Mouse (Mus musculus) large intestine, adult 2 months (tissue): Measurements from ENCODE around the gene Eaf2. TPM values are rescaled to one million over a fixed set of nuclear protein-coding genes. Genes with fewer than 3 reads are reported as not detected.

Source experiments
- DNase-seq: peaks from one replicate; pipeline ENCODE4 v3.0.0-alpha.2; 2012; ENCODE audit warnings: low read depth, low spot score
- WGBS: fragments of 180-500 bp; shearing (Covaris S2); methylation state at CpG from one replicate; pipeline ENCODE4 v1.1.7; 2018; 5-methylcytosine and 5-hydroxymethylcytosine counted together
- polyA plus RNA-seq: library from polyadenylated mRNA; depleted of rRNA; stranded (reverse); fragments of >200 nt; gene quantifications from 2 replicates; pipeline ENCODE4 v1.2.3, GENCODE M21; 2012; rRNA removed

Gene Eaf2
- polyA plus RNA-seq = 2.1 and 4.7 TPM in 2 replicates

- under 1% methylated on average over 43 of the region's 43 CpGs for WGBS
- peak; percentile 100 for DNase-seq
These were observed at the start of gene Eaf2, which contains the start of gene Golgb1 for GRCm38 (mm10) chr16:36874583-36875275. TSS of gene Eaf2 (minus strand) at chr16:36875003. TSS of gene Golgb1 (plus strand) at chr16:36875140.

- WGBS = 91% methylated on average over 8 of the region's 8 CpGs
These were observed 49.5 kb upstream of the Eaf2 start for GRCm38 (mm10) chr16:36924312-36924711.

GRCm38 (mm10) chr16:36921980-36922379 lies 47.2 kb upstream of the Eaf2 start:
- DNase-seq = no peak
- WGBS = 89% methylated on average over 6 of the region's 6 CpGs

More at GRCm38 (mm10) chr16:36924312-36924711, 49.5 kb upstream of the Eaf2 start:
- DNase-seq = no peak

GRCm38 (mm10) chr16:36921067-36921613 lies 46.3 kb upstream of the Eaf2 start:
- DNase-seq = no peak
- 93% methylated on average over 8 of the region's 8 CpGs for WGBS

- 50% methylated on average over 3 of the region's 3 CpGs for WGBS
- no peak for DNase-seq
These were observed 45.6 kb upstream of the Eaf2 start for GRCm38 (mm10) chr16:36920410-36920809.

GRCm38 (mm10) chr16:36918505-36918904 lies 43.7 kb upstream of the Eaf2 start:
- no peak for DNase-seq
- WGBS = 89% methylated on average over 10 of the region's 10 CpGs

GRCm38 (mm10) chr16:36914195-36914594 lies 39.4 kb upstream of the Eaf2 start:
- 64% methylated on average over 5 of the region's 5 CpGs for WGBS

GRCm38 (mm10) chr16:36912311-36912710 lies 37.5 kb upstream of the Eaf2 start:
- 85% methylated on average over 13 of the region's 13 CpGs for WGBS
- no peak for DNase-seq

More at GRCm38 (mm10) chr16:36914195-36914594, 39.4 kb upstream of the Eaf2 start:
- DNase-seq = no peak

GRCm38 (mm10) chr16:36911909-36912308 lies 37.1 kb upstream of the Eaf2 start:
- DNase-seq = no peak
- WGBS = 85% methylated on average over 10 of the region's 10 CpGs

GRCm38 (mm10) chr16:36903156-36903555 lies 28.4 kb upstream of the Eaf2 start:
- 89% methylated on average over 5 of the region's 5 CpGs for WGBS
- no peak for DNase-seq

- 94% methylated on average over 6 of the region's 6 CpGs for WGBS
- DNase-seq = no peak
These were observed 21.9 kb upstream of the Eaf2 start for GRCm38 (mm10) chr16:36896712-36897111.

- WGBS = 82% methylated on average over 10 of the region's 10 CpGs
- DNase-seq = no peak
These were observed 18.5 kb upstream of the Eaf2 start for GRCm38 (mm10) chr16:36893317-36893716.

- WGBS = 98% methylated on average over 4 of the region's 4 CpGs
- no peak for DNase-seq
These were observed 16.6 kb upstream of the Eaf2 start for GRCm38 (mm10) chr16:36891415-36891814.

- WGBS = 92% methylated on average over 3 of the region's 3 CpGs
These were observed 15.8 kb upstream of the Eaf2 start for GRCm38 (mm10) chr16:36890559-36890958.

GRCm38 (mm10) chr16:36887546-36887945 lies 12.7 kb upstream of the Eaf2 start:
- DNase-seq = no peak
- WGBS = 83% methylated on average over 5 of the region's 5 CpGs

More at GRCm38 (mm10) chr16:36890559-36890958, 15.8 kb upstream of the Eaf2 start:
- no peak for DNase-seq

- WGBS = 94% methylated on average over 11 of the region's 11 CpGs
These were observed 11.1 kb upstream of the Eaf2 start for GRCm38 (mm10) chr16:36885912-36886311.

GRCm38 (mm10) chr16:36884881-36885280 lies 10.1 kb upstream of the Eaf2 start:
- DNase-seq = no peak
- 96% methylated on average over 4 of the region's 4 CpGs for WGBS

More at GRCm38 (mm10) chr16:36885912-36886311, 11.1 kb upstream of the Eaf2 start:
- DNase-seq = no peak

- 81% methylated on average over 5 of the region's 5 CpGs for whole genome bisulfite sequencing
- DNase-seq = no peak
These were observed 8.0 kb upstream of the Eaf2 start for GRCm38 (mm10) chr16:36882737-36883343.

- 59% methylated on average over 5 of the region's 5 CpGs for WGBS
- no peak for DNase-seq
These were observed 2.5 kb upstream of the Eaf2 start for GRCm38 (mm10) chr16:36877316-36877715.

GRCm38 (mm10) chr16:36875276-36875851 lies 561 bp upstream of the Eaf2 start:
- DNase-seq = no peak
- WGBS = under 1% methylated on average over 48 of the region's 48 CpGs
